Mouse (Mus musculus): Measurements from ENCODE around the gene Sema6d. TPM values are rescaled to one million over a fixed set of nuclear protein-coding genes. Genes with fewer than 3 reads are reported as not detected.

The Sema6d gene
- polyA plus RNA-seq, 2 experiments: 2.2 to 3.2 TPM

DNA sequence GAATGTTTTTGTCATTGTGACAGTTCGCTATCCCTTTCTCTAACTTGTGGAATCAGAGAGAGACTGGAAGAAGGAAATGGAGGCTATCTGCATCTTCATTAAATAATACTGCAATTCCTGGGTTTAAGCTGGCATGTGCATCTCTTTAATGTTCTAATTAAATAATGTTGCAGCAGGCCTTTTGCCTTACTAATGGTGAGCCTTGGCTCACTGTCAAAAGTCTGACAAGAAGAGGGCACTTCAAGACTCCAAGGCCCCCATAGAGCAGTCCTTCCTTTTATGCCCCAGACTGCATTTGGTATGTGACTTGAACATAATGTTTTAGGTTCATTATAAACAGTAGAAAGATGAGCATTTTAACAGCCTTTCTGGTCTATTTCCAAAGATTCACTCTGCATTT lies 147.1 kb downstream of the Sema6d start:
- WGBS (ENCODE audit: insufficient replicate concordance): 80% methylated on average over 1 of the region's 1 CpGs
- TF ChIP-seq CTCF (IDR thresholded peaks at IDR 0.05; ENCODE audit: low read depth) (no peak), EP300 (IDR thresholded peaks at IDR 0.05; ENCODE audit: low read depth) (no peak)
- DNase-seq (ENCODE audit: low read depth in 3 of 3, low spot score in 3 of 3) (no peak), ATAC-seq (ENCODE audit: insufficient read depth) (no peak)
- Histone ChIP-seq H3K4me3 (ENCODE audit: insufficient read depth in 1 of 2, low read depth in 2 of 2, low read length in 2 of 2) (no peak overlapping the region), H3K27me3 (ENCODE audit: control insufficient read depth, insufficient read depth, low read length) (no peaks in the 10 kb centered on the region), H3K4me2 (ENCODE audit: low read depth) (no peak overlapping the region), H3K36me3 (replicated peaks; ENCODE audit: control insufficient read depth, insufficient read depth, low read depth) (no peaks in the 10 kb centered on the region), H3K4me1 (replicated peaks; ENCODE audit: control insufficient read depth in 2 of 2, insufficient read depth in 2 of 2, low read length in 1 of 2) (no peaks in the 10 kb centered on the region), H3K27ac (no peak overlapping the region), H3K9me3 (ENCODE audit: control insufficient read depth, low read length) (no peaks in the 10 kb centered on the region), H3K9ac (replicated peaks) (no peak overlapping the region)

DNA sequence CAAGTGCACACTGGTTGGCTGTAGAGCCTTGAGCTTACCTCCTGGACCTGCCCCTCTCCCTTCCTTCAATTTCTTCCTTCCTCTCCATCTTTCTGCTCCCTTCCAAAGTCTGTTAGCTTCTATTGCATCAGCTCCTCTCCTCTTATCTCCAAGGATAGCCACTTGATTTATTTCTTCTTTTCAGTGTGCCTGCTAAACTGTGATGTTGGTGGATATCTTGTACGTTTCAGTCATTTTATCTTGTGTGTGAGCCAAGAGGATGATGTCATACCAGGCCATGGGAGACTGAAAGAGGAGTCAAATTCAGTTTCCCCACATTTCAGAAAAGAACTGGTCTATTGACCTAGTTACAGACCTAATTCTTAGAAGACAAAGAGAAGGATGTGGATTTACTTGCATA lies 153.8 kb downstream of the Sema6d start:
- Histone ChIP-seq H3K36me3 (replicated peaks; ENCODE audit: control insufficient read depth, insufficient read depth, low read depth) (no peaks in the 10 kb centered on the region), H3K4me3 (ENCODE audit: insufficient read depth in 1 of 2, low read depth in 2 of 2, low read length in 2 of 2) (no peak overlapping the region), H3K27me3 (ENCODE audit: control insufficient read depth, insufficient read depth, low read length) (no peaks in the 10 kb centered on the region), H3K9me3 (ENCODE audit: control insufficient read depth, low read length) (no peaks in the 10 kb centered on the region), H3K9ac (replicated peaks) (no peak overlapping the region), H3K27ac (no peak overlapping the region), H3K4me2 (ENCODE audit: low read depth) (no peak overlapping the region), H3K4me1 (replicated peaks; ENCODE audit: control insufficient read depth in 2 of 2, insufficient read depth in 2 of 2, low read length in 1 of 2) (no peaks in the 10 kb centered on the region)
- TF ChIP-seq CTCF (IDR thresholded peaks at IDR 0.05; ENCODE audit: low read depth): no peak
- no peak for TF ChIP-seq EP300 (IDR thresholded peaks at IDR 0.05; ENCODE audit: low read depth)
- no peak for ATAC-seq (ENCODE audit: insufficient read depth)
- 33% methylated on average over 1 of the region's 1 CpGs for WGBS (ENCODE audit: insufficient replicate concordance)
- DNase-seq (ENCODE audit: low read depth in 3 of 3, low spot score in 3 of 3): no peak

DNA sequence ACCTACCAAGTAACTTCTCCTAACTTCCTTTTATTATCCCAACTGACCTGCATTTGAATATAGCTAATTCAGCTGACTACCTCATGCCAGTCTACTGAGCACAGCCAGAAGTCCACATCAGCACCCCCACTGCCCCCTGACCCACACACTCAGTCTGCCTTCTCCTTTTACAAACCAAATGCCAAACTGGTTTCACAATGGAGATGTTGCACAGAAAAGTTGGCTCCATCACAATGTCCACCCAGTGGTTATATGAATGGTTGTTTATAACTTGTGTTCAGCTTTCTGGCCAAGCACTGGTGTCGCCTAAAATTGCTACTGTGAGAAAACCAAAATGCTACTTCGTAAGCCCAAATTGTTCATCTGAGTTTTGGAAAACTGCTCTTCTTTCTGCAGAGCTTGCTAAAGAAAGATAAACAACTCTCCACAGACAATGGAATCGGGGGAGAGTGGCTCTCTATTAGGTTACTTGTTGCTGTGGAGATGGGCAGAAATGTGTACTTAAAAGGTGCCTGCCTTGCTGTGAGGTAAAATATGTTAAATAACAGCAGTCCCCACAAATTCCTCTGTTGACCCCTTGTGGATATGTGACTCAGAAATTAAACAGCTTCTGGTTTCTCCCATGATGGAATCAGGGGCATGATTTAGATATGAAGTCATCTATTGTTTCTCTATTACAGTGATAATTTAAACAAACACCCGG lies 154.9 kb downstream of the Sema6d start:
- Histone ChIP-seq H3K4me3 (ENCODE audit: insufficient read depth in 1 of 2, low read depth in 2 of 2, low read length in 2 of 2) (no peak overlapping the region), H3K27me3 (ENCODE audit: control insufficient read depth, insufficient read depth, low read length) (no peaks in the 10 kb centered on the region), H3K4me2 (ENCODE audit: low read depth) (no peak overlapping the region), H3K9ac (replicated peaks) (no peak overlapping the region), H3K9me3 (ENCODE audit: control insufficient read depth, low read length) (no peaks in the 10 kb centered on the region), H3K4me1 (replicated peaks; ENCODE audit: control insufficient read depth in 2 of 2, insufficient read depth in 2 of 2, low read length in 1 of 2) (no peaks in the 10 kb centered on the region), H3K36me3 (replicated peaks; ENCODE audit: control insufficient read depth, insufficient read depth, low read depth) (no peaks in the 10 kb centered on the region), H3K27ac (no peak overlapping the region)
- 48% methylated on average over 4 of the region's 4 CpGs for WGBS (ENCODE audit: insufficient replicate concordance)
- TF ChIP-seq CTCF (IDR thresholded peaks at IDR 0.05; ENCODE audit: low read depth) (no peak), EP300 (IDR thresholded peaks at IDR 0.05; ENCODE audit: low read depth) (no peak)
- DNase-seq (ENCODE audit: low read depth in 3 of 3, low spot score in 3 of 3) (no peak), ATAC-seq (ENCODE audit: insufficient read depth) (no peak)

GRCm38 (mm10) chr2:124258108-124258507 lies 168.3 kb downstream of the Sema6d start:
- WGBS (ENCODE audit: insufficient replicate concordance): 38% methylated on average over 1 of the region's 1 CpGs
- ATAC-seq (ENCODE audit: insufficient read depth): no peak
- Histone ChIP-seq H3K36me3 (replicated peaks; ENCODE audit: control insufficient read depth, insufficient read depth, low read depth) (no peaks in the 10 kb centered on the region), H3K4me2 (ENCODE audit: low read depth) (no peak overlapping the region), H3K27me3 (ENCODE audit: control insufficient read depth, insufficient read depth, low read length) (no peaks in the 10 kb centered on the region), H3K4me1 (replicated peaks; ENCODE audit: control insufficient read depth in 2 of 2, insufficient read depth in 2 of 2, low read length in 1 of 2) (no peaks in the 10 kb centered on the region), H3K9ac (replicated peaks) (no peak overlapping the region), H3K27ac (no peak overlapping the region), H3K9me3 (ENCODE audit: control insufficient read depth, low read length) (no peaks in the 10 kb centered on the region), H3K4me3 (ENCODE audit: insufficient read depth in 1 of 2, low read depth in 2 of 2, low read length in 2 of 2) (no peak overlapping the region)
- TF ChIP-seq EP300 (IDR thresholded peaks at IDR 0.05; ENCODE audit: low read depth) (no peak), CTCF (IDR thresholded peaks at IDR 0.05; ENCODE audit: low read depth) (no peak)
- DNase-seq (ENCODE audit: low read depth in 3 of 3, low spot score in 3 of 3): no peak

DNA sequence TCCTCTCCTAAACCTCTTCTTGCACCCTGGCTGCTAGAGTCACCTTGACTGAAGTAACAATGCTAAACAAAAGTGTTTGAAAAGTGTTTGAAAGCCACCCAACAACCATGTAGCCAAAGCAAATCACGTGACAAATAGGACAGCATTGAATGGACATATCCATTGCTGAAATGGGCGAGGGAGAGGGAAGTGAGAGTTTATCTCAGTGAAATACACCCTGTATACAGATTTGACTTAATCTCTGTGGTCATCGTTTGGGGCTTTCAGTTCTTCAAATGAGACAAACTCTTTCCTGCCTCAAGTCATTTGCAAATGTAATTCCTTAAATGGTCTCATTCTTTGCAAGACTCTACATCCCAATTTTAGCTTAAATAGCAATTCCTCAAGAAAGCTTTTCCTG lies 174.5 kb downstream of the Sema6d start:
- ATAC-seq (ENCODE audit: insufficient read depth) (no peak), DNase-seq (ENCODE audit: low read depth in 3 of 3, low spot score in 3 of 3) (no peak)
- H3K27ac ChIP-seq: no peak overlapping the region
- H3K9ac ChIP-seq (replicated peaks): no peak overlapping the region
- H3K4me1 ChIP-seq (replicated peaks; ENCODE audit: control insufficient read depth in 2 of 2, insufficient read depth in 2 of 2, low read length in 1 of 2): no peaks in the 10 kb centered on the region
- H3K4me3 ChIP-seq (ENCODE audit: insufficient read depth in 1 of 2, low read depth in 2 of 2, low read length in 2 of 2): no peak overlapping the region
- H3K36me3 ChIP-seq (replicated peaks; ENCODE audit: control insufficient read depth, insufficient read depth, low read depth): no peaks in the 10 kb centered on the region
- TF ChIP-seq CTCF (IDR thresholded peaks at IDR 0.05; ENCODE audit: low read depth) (no peak), EP300 (IDR thresholded peaks at IDR 0.05; ENCODE audit: low read depth) (no peak)
- no peak overlapping the region for H3K4me2 ChIP-seq (ENCODE audit: low read depth)
- H3K9me3 ChIP-seq (ENCODE audit: control insufficient read depth, low read length): no peaks in the 10 kb centered on the region
- WGBS (ENCODE audit: insufficient replicate concordance): 20% methylated on average over 3 of the region's 3 CpGs
- no peaks in the 10 kb centered on the region for H3K27me3 ChIP-seq (ENCODE audit: control insufficient read depth, insufficient read depth, low read length)
